ENCODE assay signal across 8 mouse cellular contexts in the genomic region with DNA sequence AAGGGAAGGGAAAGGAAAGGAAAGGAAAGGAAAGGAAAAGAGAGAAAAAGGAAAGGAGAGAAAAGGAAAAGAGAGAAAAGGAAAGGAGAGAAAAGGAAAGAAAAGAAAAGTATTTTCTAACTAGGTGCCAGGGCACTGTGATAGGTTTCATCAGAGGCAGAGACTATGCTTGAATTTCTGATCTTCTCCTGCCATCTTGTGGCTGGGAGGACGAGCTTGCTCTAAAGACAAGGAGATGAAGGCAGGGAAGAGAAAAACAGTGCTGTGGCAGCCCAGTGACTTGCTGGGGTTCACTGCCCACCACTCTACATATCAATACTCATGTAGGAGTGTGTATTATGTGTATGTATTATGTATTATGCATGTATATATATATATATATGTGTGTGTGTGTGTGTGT. TPM values are rescaled to one million over a fixed set of nuclear protein-coding genes. Genes with fewer than 3 reads are reported as not detected.
DNase-seq lines count a peak whose midpoint lies in the region; ATAC-seq and TF ChIP-seq lines count a peak whose summit lies in the region.

No protein-coding gene starts in this region.

- no peak overlapping the region for H3K27ac ChIP-seq in heart, adult 2 months
- H3K27ac ChIP-seq in heart, embryonic 12.5 days (ENCODE audit: poor library complexity, severe bottlenecking), result no peak overlapping the region

- 14% methylated on average over 1 of the region's 1 CpGs for WGBS in heart, adult 2 months
- WGBS in heart, embryonic 12.5 days, result 0% methylated on average over 1 of the region's 1 CpGs

- no peak for DNase-seq in heart, adult 2 months
- peak; percentile 82 for DNase-seq in 3T3-L1 (ENCODE audit: low read depth, low spot score)
- peak; percentile 53 for DNase-seq in MEL-GATA-1-ER (ENCODE audit: extremely low read depth, low read depth)
- no peak for DNase-seq in urinary bladder, adult 2 months (ENCODE audit: low spot score)
- DNase-seq in testis, postnatal 14 days (ENCODE audit: low spot score), result no peak

- H3K4me1 ChIP-seq in heart, adult 2 months (ENCODE audit: control insufficient read depth, insufficient read depth, low read length), result peaks cover 1% of the 10 kb centered on the region; the same call in 1 of the 2 replicates
- peaks cover 11% of the 10 kb centered on the region; the same call in 1 of the 2 replicates for H3K4me1 ChIP-seq in heart, embryonic 12.5 days (replicated peaks)

- intact Hi-C loops in heart, adult 2 months (cut with DNase I), result loop anchor here (1.0 to 5.0 kb wide), 4 partner anchors 315 to 778 kb away; a partner anchor contains a TSS

- TF ChIP-seq EP300 in heart, adult 2 months (IDR thresholded peaks at IDR 0.05; ENCODE audit: insufficient read depth, low read depth, low read length), result peak; percentile 83

- no peak overlapping the region for H3K4me2 ChIP-seq in heart, embryonic 12.5 days

- no peaks in the 10 kb centered on the region for H3K79me2 ChIP-seq in heart, adult 2 months (replicated peaks; ENCODE audit: control insufficient read depth, insufficient read depth, low read length)

- H3K9me3 ChIP-seq in heart, embryonic 12.5 days (replicated peaks), result 0 out of 2 replicates have a peak, but pooled peaks cover 3% of the 10 kb centered on the region

- no peaks in the 10 kb centered on the region for H3K27me3 ChIP-seq in heart, adult 2 months (ENCODE audit: control insufficient read depth, insufficient read depth, low read length)
- H3K27me3 ChIP-seq in heart, embryonic 12.5 days (replicated peaks), result no peaks in the 10 kb centered on the region

- no peak for TF ChIP-seq POLR2A in heart, adult 2 months (IDR thresholded peaks at IDR 0.05; ENCODE audit: insufficient read depth, low read depth, low read length)

- peak; percentile 72 for TF ChIP-seq CTCF in heart, adult 2 months (IDR thresholded peaks at IDR 0.05)

- no peak overlapping the region for H3K9ac ChIP-seq in heart, adult 2 months (ENCODE audit: low read depth, low read length)
- H3K9ac ChIP-seq in heart, embryonic 12.5 days, result no peak overlapping the region

- no peaks in the 10 kb centered on the region for H3K36me3 ChIP-seq in heart, adult 2 months (ENCODE audit: control insufficient read depth, insufficient read depth, low read length)
- no peaks in the 10 kb centered on the region for H3K36me3 ChIP-seq in heart, embryonic 12.5 days

- H3K4me3 ChIP-seq in heart, adult 2 months, result no peak overlapping the region
- H3K4me3 ChIP-seq in heart, embryonic 12.5 days, result no peak overlapping the region

- no peak for ATAC-seq in heart, embryonic 12.5 days (ENCODE audit: insufficient number of reproducible peaks, low FRiP score)
- ATAC-seq in erythroid progenitor cell, adult 5-6 weeks (replicated peaks; ENCODE audit: low FRiP score, poor library complexity, severe bottlenecking), result peak; percentile 56; the same call in 1 of the 2 replicates
- ATAC-seq in monocyte, adult 5-6 weeks (replicated peaks; ENCODE audit: insufficient number of reproducible peaks, low FRiP score, low TSS enrichment, poor library complexity, severe bottlenecking), result peak; percentile 42; the same call in 1 of the 2 replicates

RNA-seq across cellular contexts. Expression of a gene that starts 18.5 kb away (rescaled TPM):
- 10 to 100 TPM; 72.5 to 89.5 TPM for total RNA-seq in heart, adult 2 months (2021)
- polyA plus RNA-seq in heart, adult 2 months (2012; rRNA removed), result 26.7 and 32.7 TPM in 2 replicates
- 4.5 and 5.8 TPM in 2 replicates for polyA plus RNA-seq in heart, embryonic 12.5 days (2016; fragmentation: Nextera tagmentation; extraction: Ambion mirVana)
- total RNA-seq in erythroid progenitor cell, adult 5-6 weeks (2015; ENCODE audit: low replicate concordance), result 112 and 118 TPM in 2 replicates
- 181 and 233 TPM in 2 replicates for total RNA-seq in erythroid progenitor cell, adult 5-6 weeks (2017; ENCODE audit: low replicate concordance)
- 39.6 to 56.4 TPM (median 43.8 TPM) in 3 replicates for total RNA-seq in monocyte, adult 5-6 weeks (2017)
- polyA plus RNA-seq in urinary bladder, adult 2 months (2012; rRNA removed), result 14.9 and 23.9 TPM in 2 replicates

Comparison
In these comparisons a context has a peak if more than half of its experiments do, and no peak if none do; other contexts are left out.
1. DNase-seq: peak in 3T3-L1 (single experiment) and MEL-GATA-1-ER (single experiment); none in heart, adult 2 months (0 of 2), urinary bladder, adult 2 months (single experiment) and testis, postnatal 14 days (single experiment).